Mouse (Mus musculus) heart, embryonic 16.5 days (tissue): ENCODE results near the gene Golgb1. TPM values are rescaled to one million over a fixed set of nuclear protein-coding genes. Genes with fewer than 3 reads are reported as not detected.

Experiments
- polyA plus RNA-seq: library from polyadenylated mRNA; unstranded; fragments of >200 nt; fragmentation: Nextera tagmentation; extraction: Ambion mirVana; gene quantifications from 2 replicates; pipeline ENCODE4 v1.2.1, GENCODE M21; 2015

Golgb1 gene
- polyA plus RNA-seq, 1 experiment from 2014 or later, result 53.0 TPM

Other genes with a start within 250 kb of the Golgb1 start
- gene Cd86, start 209.1 kb upstream of the Golgb1 start, polyA plus RNA-seq, result 1.5 and 1.7 TPM in 2 replicates
- gene Ildr1, start 181.2 kb upstream of the Golgb1 start, polyA plus RNA-seq, result 0.50 and 1.2 TPM in 2 replicates
- gene Slc15a2, start 90.2 kb upstream of the Golgb1 start, polyA plus RNA-seq, result 1.8 and 4.8 TPM in 2 replicates
- gene Iqcb1, start 46.8 kb upstream of the Golgb1 start, polyA plus RNA-seq, result 21.2 and 21.6 TPM in 2 replicates
- gene Eaf2, start 137 bp upstream of the Golgb1 start, polyA plus RNA-seq, result 0.62 and 0.79 TPM in 2 replicates
- 9.4 and 19.2 TPM in 2 replicates for gene Hcls1, start 59.8 kb downstream of the Golgb1 start, polyA plus RNA-seq
- gene Fbxo40, start 115.3 kb downstream of the Golgb1 start, polyA plus RNA-seq, result 14.9 and 15.5 TPM in 2 replicates
- gene Polq, start 136.6 kb downstream of the Golgb1 start, polyA plus RNA-seq, result 4.2 and 6.3 TPM in 2 replicates